Mouse (Mus musculus) intestine, embryonic 15.5 days (tissue): Measurements from ENCODE around the gene Tmprss12. TPM values are rescaled to one million over a fixed set of nuclear protein-coding genes. Genes with fewer than 3 reads are reported as not detected.
A peak's percentile ranks its signal among the peaks of the same experiment; 100 is the strongest.
"Not testable (repeated sequence)": the region's sequence is repeated elsewhere in the genome, so short reads cannot be mapped to it uniquely, and the experiment has no call there.

Experiments
- ATAC-seq: fragments of 200-750 bp; cut with Nextera tagmentation; 2 replicates; pipeline ENCODE4 v1.8.0; 2017; ENCODE audit warnings: moderate TSS enrichment, moderate library complexity
- H3K27ac ChIP-seq: fragments of 300-500 bp; sonication (generic); 2 replicates; pipeline ENCODE4 v1.5.1; 2015; ENCODE audit warnings: mild to moderate bottlenecking, inconsistent platforms
- H3K27me3 ChIP-seq: fragments of 300-500 bp; sonication (generic); replicated peaks from 2 replicates; pipeline ENCODE4 v1.6.1; 2015; ENCODE audit warnings: inconsistent platforms
- H3K36me3 ChIP-seq: fragments of 300-500 bp; sonication (generic); 2 replicates; pipeline ENCODE4 v1.6.1; 2015; ENCODE audit warnings: inconsistent platforms
- H3K4me1 ChIP-seq: fragments of 300-500 bp; sonication (generic); replicated peaks from 2 replicates; pipeline ENCODE4 v1.6.1; 2015; ENCODE audit warnings: inconsistent platforms
- H3K4me2 ChIP-seq: fragments of 300-500 bp; sonication (generic); replicated peaks from 2 replicates; pipeline ENCODE4 v1.6.1; 2015; ENCODE audit warnings: mild to moderate bottlenecking, inconsistent platforms
- H3K4me3 ChIP-seq: fragments of 300-500 bp; sonication (generic); replicated peaks from 2 replicates; pipeline ENCODE4 v1.5.1; 2015; ENCODE audit warnings: inconsistent platforms
- H3K9ac ChIP-seq: fragments of 300-500 bp; sonication (generic); 2 replicates; pipeline ENCODE4 v1.6.1; 2015; ENCODE audit warnings: inconsistent platforms
- H3K9me3 ChIP-seq: fragments of 300-500 bp; sonication (generic); 2 replicates; pipeline ENCODE4 v1.6.1; 2016; ENCODE audit warnings: inconsistent platforms
- WGBS: fragments of 180-500 bp; shearing (Covaris S2); methylation state at CpG from one replicate; pipeline ENCODE4 v1.1.7; 2015; 5-methylcytosine and 5-hydroxymethylcytosine counted together
- polyA plus RNA-seq: library from polyadenylated mRNA; unstranded; fragments of >200 nt; fragmentation: Nextera tagmentation; extraction: Ambion mirVana; gene quantifications from 2 replicates; pipeline ENCODE4 v1.2.1, GENCODE M21; 2015

The Tmprss12 gene
- polyA plus RNA-seq, 1 experiment from 2014 or later, result not detected

GRCm38 (mm10) chr15:100334629-100335028 lies 54.0 kb downstream of the Tmprss12 start, which contains the start of gene Mettl7a3:
Gene Mettl7a3 (plus strand): TSS chr15:100334929.
- no peak within 1 kb of the TSS for H3K9ac ChIP-seq
- 69% methylated on average over 10 of the region's 10 CpGs for WGBS
- no peak within 1 kb of the TSS for H3K4me3 ChIP-seq
- no peak within 1 kb of the TSS for H3K27ac ChIP-seq
- no peaks in the 10 kb centered on the region for H3K4me1 ChIP-seq
- no peaks in the 10 kb centered on the region for H3K9me3 ChIP-seq
- ATAC-seq, result no peak
- H3K4me2 ChIP-seq, result no peak within 1 kb of the TSS
- H3K36me3 ChIP-seq, result no peaks in the 10 kb centered on the region
- H3K27me3 ChIP-seq, result no peaks in the 10 kb centered on the region

GRCm38 (mm10) chr15:100337328-100337727 lies 56.7 kb downstream of the Tmprss12 start:
- H3K9me3 ChIP-seq, H3K9ac ChIP-seq, H3K4me1 ChIP-seq, H3K27me3 ChIP-seq, H3K4me2 ChIP-seq, H3K36me3 ChIP-seq, H3K27ac ChIP-seq, H3K4me3 ChIP-seq: not testable (repeated sequence)
- ATAC-seq, result peak; percentile 71

DNA sequence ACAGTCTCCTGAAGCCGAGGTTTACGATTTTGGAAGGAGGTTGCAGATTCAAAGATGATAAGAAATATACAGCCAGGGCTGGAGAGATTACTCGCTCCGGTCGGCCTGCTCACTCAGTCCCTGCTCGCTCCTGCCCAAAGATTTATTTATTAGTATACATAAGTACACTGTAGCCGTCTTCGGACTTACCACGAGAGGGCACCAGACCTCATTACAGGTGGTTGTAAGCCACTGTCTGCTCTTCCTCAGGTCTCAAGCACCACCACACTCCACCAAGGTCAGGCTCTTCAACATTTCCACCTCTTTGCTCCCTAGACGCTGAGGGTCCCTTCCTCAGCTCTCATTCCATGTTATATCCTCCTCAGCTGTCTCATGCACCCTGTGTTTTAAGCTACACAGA lies 57.2 kb downstream of the Tmprss12 start:
- not testable (repeated sequence) for H3K4me2 ChIP-seq
- ATAC-seq, result peak; percentile 69
- WGBS, result 21% methylated on average over 10 of the region's 10 CpGs

DNA sequence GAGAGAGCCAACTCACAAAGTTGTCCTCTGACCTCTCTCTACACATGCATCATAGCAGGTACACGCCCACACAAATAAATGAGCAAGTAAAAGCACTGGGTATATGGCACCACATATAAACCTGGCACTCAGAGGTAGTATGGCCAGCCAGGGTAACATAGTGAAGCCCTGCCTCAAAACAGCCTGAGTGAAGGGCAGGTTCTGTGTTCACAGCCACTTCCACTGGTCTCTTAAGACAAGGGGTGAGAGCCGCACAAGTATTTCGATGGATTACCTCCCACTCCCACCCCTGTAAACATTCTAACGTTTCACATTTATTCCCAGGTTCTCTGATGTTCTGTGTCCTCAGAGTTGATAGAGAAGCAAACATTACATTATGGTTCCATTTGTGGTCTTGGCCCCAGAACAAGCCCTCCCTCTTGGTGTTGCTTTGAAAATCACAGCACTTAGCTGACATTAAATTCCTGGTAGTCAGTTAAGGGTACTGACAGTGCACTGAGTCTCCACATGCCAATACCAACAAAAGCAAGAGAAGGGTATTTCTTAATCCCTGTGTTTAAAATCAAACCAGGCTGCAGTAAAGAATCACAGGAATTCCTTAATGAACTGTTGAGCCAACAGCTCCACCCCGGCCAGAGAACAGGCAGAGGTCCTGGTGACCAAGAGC lies 60.8 kb downstream of the Tmprss12 start:
- H3K4me1 ChIP-seq, ATAC-seq, H3K4me2 ChIP-seq, H3K27ac ChIP-seq, H3K4me3 ChIP-seq, H3K9me3 ChIP-seq, H3K27me3 ChIP-seq, H3K9ac ChIP-seq, H3K36me3 ChIP-seq: not testable (repeated sequence)
- 34% methylated on average over 4 of the region's 5 CpGs for WGBS

More for the DNA sequence above, 57.2 kb downstream of the Tmprss12 start:
- H3K4me1 ChIP-seq, H3K9ac ChIP-seq, H3K9me3 ChIP-seq, H3K4me3 ChIP-seq, H3K27me3 ChIP-seq, H3K27ac ChIP-seq, H3K36me3 ChIP-seq: not testable (repeated sequence)

Other genes with a start within 250 kb of the Tmprss12 start
- gene Dip2b, start 242.2 kb upstream of the Tmprss12 start, polyA plus RNA-seq, result 7.6 and 8.1 TPM in 2 replicates
- 41.5 and 44.5 TPM in 2 replicates for gene Atf1, start 53.0 kb upstream of the Tmprss12 start, polyA plus RNA-seq
- 4.2 and 4.6 TPM in 2 replicates for gene Mettl7a1, start 23.3 kb downstream of the Tmprss12 start, polyA plus RNA-seq
- gene Mettl7a3, start 54.1 kb downstream of the Tmprss12 start, polyA plus RNA-seq, result 0.21 TPM in 1 of 2 replicates, not detected in the other
- gene Methig1, start 72.3 kb downstream of the Tmprss12 start, polyA plus RNA-seq, result 0.14 and 0.15 TPM in 2 replicates
- gene Mettl7a2, start 72.4 kb downstream of the Tmprss12 start, polyA plus RNA-seq, result not detected in 2 replicates
- 0.40 TPM in 1 of 2 replicates, not detected in the other for gene Higd1c, start 83.7 kb downstream of the Tmprss12 start, polyA plus RNA-seq
- gene Gm5475, start 141.3 kb downstream of the Tmprss12 start, polyA plus RNA-seq, result 0.13 and 0.19 TPM in 2 replicates
- gene Slc11a2, start 144.2 kb downstream of the Tmprss12 start, polyA plus RNA-seq, result 29.8 and 29.9 TPM in 2 replicates
- 31.2 and 32.9 TPM in 2 replicates for gene Letmd1, start 188.2 kb downstream of the Tmprss12 start, polyA plus RNA-seq
- 7.7 and 8.7 TPM in 2 replicates for gene Csrnp2, start 214.7 kb downstream of the Tmprss12 start, polyA plus RNA-seq